Mouse (Mus musculus) kidney, embryonic 16.5 days (tissue): ENCODE measurements around the gene Lrrc23. TPM values are rescaled to one million over a fixed set of nuclear protein-coding genes. Genes with fewer than 3 reads are reported as not detected.
A peak's percentile ranks its signal among the peaks of the same experiment; 100 is the strongest.

Experiments
- ATAC-seq: fragments of 200-750 bp; cut with Nextera tagmentation; 2 replicates; pipeline ENCODE4 v1.8.0; 2017; ENCODE audit warnings: moderate TSS enrichment; ENCODE audit not compliant: low FRiP score, low TSS enrichment
- H3K27ac ChIP-seq: fragments of 300-500 bp; sonication (generic); 2 replicates; pipeline ENCODE4 v1.5.1; 2014; ENCODE audit warnings: low read length
- H3K27me3 ChIP-seq: fragments of 300-500 bp; sonication (generic); 2 replicates; pipeline ENCODE4 v1.6.1; 2014; ENCODE audit warnings: low read length, control low read depth, mixed read lengths; ENCODE audit not compliant: insufficient read depth
- H3K36me3 ChIP-seq: fragments of 300-500 bp; sonication (generic); 2 replicates; pipeline ENCODE4 v1.6.1; 2014; ENCODE audit warnings: low read length, control low read depth, mixed read lengths; ENCODE audit not compliant: insufficient read depth
- H3K4me1 ChIP-seq: fragments of 300-500 bp; sonication (generic); 2 replicates; pipeline ENCODE4 v1.6.1; 2014; ENCODE audit warnings: low read length, control low read depth, mixed read lengths; ENCODE audit not compliant: insufficient read depth
- H3K4me2 ChIP-seq: fragments of 300-500 bp; sonication (generic); replicated peaks from 2 replicates; pipeline ENCODE4 v1.6.1; 2014; ENCODE audit warnings: low read depth, low read length
- H3K4me3 ChIP-seq: fragments of 300-500 bp; sonication (generic); 2 replicates; pipeline ENCODE4 v1.5.1; 2014; ENCODE audit warnings: mild to moderate bottlenecking, low read length
- H3K9ac ChIP-seq: fragments of 300-500 bp; sonication (generic); replicated peaks from 2 replicates; pipeline ENCODE4 v1.6.1; 2014; ENCODE audit warnings: low read length
- H3K9me3 ChIP-seq: fragments of 300-500 bp; sonication (generic); 2 replicates; pipeline ENCODE4 v1.6.1; 2016; ENCODE audit warnings: low read length, control low read depth
- WGBS: fragments of 180-500 bp; shearing (Covaris S2); extraction: QIAGEN DNeasy Blood & Tissue Kit; methylation state at CpG from one replicate; pipeline ENCODE4 v1.1.7; 2014; 5-methylcytosine and 5-hydroxymethylcytosine counted together
- polyA plus RNA-seq: library from polyadenylated mRNA; unstranded; fragments of >200 nt; fragmentation: Nextera tagmentation; extraction: Ambion mirVana; gene quantifications from 2 replicates; pipeline ENCODE4 v1.2.1, GENCODE M21; 2015

Lrrc23 gene
- polyA plus RNA-seq, 1 experiment from 2014 or later, result 1.0 TPM

- peak overlapping the region; percentile 88 for H3K9ac ChIP-seq
- no peaks in the 10 kb centered on the region for H3K27me3 ChIP-seq
- H3K9me3 ChIP-seq, result no peaks in the 10 kb centered on the region
- H3K27ac ChIP-seq, result peak overlapping the region; percentile 96
- H3K4me2 ChIP-seq, result peak overlapping the region; percentile 94
- 14% methylated on average over 8 of the region's 8 CpGs for WGBS
- peaks cover 36% of the 10 kb centered on the region for H3K36me3 ChIP-seq
- peak; percentile 6 for ATAC-seq
- peaks cover 30% of the 10 kb centered on the region for H3K4me1 ChIP-seq
- peak overlapping the region; percentile 58 for H3K4me3 ChIP-seq
These were observed 33.3 kb downstream of the Lrrc23 start for GRCm38 (mm10) chr6:124746296-124746605.

- Histone ChIP-seq H3K27me3 (no peaks in the 10 kb centered on the region), H3K9ac (peak overlapping the region; percentile 88), H3K4me1 (peaks cover 30% of the 10 kb centered on the region), H3K36me3 (peaks cover 36% of the 10 kb centered on the region), H3K4me2 (peak overlapping the region; percentile 94), H3K27ac (peak overlapping the region; percentile 96), H3K4me3 (peak overlapping the region; percentile 58), H3K9me3 (no peaks in the 10 kb centered on the region)
- WGBS, result 2% methylated on average over 84 of the region's 85 CpGs
- ATAC-seq, result peak; percentile 84
These were observed 33.8 kb downstream of the Lrrc23 start for GRCm38 (mm10) chr6:124745490-124746295.

- no peaks in the 10 kb centered on the region for H3K9me3 ChIP-seq
- no peaks in the 10 kb centered on the region for H3K27me3 ChIP-seq
- WGBS, result 49% methylated on average over 26 of the region's 26 CpGs
- peaks cover 35% of the 10 kb centered on the region for H3K4me1 ChIP-seq
- H3K27ac ChIP-seq, result peak overlapping the region; percentile 82
- H3K4me3 ChIP-seq, result peak overlapping the region; percentile 58
- peak overlapping the region; percentile 67 for H3K9ac ChIP-seq
- peak overlapping the region; percentile 94 for H3K4me2 ChIP-seq
- ATAC-seq, result no peak
- H3K36me3 ChIP-seq, result peaks cover 36% of the 10 kb centered on the region
These were observed 34.7 kb downstream of the Lrrc23 start for GRCm38 (mm10) chr6:124744755-124745321.

GRCm38 (mm10) chr6:124743647-124744046, 35.9 kb downstream of the Lrrc23 start:
- ATAC-seq, result no peak
- H3K27me3 ChIP-seq, result no peaks in the 10 kb centered on the region
- no peak overlapping the region for H3K9ac ChIP-seq
- H3K36me3 ChIP-seq, result peaks cover 29% of the 10 kb centered on the region
- no peak overlapping the region for H3K27ac ChIP-seq
- WGBS, result 78% methylated on average over 8 of the region's 8 CpGs
- H3K4me2 ChIP-seq, result no peak overlapping the region
- no peaks in the 10 kb centered on the region for H3K9me3 ChIP-seq
- H3K4me1 ChIP-seq, result peaks cover 46% of the 10 kb centered on the region
- H3K4me3 ChIP-seq, result no peak overlapping the region

- Histone ChIP-seq H3K36me3 (peaks cover 23% of the 10 kb centered on the region), H3K4me1 (peaks cover 53% of the 10 kb centered on the region), H3K27me3 (no peaks in the 10 kb centered on the region), H3K9me3 (no peaks in the 10 kb centered on the region), H3K27ac (no peak overlapping the region), H3K4me2 (no peak overlapping the region), H3K4me3 (no peak overlapping the region), H3K9ac (no peak overlapping the region)
- 88% methylated on average over 15 of the region's 15 CpGs for WGBS
- ATAC-seq, result no peak
These were observed 36.5 kb downstream of the Lrrc23 start for GRCm38 (mm10) chr6:124742839-124743514.

GRCm38 (mm10) chr6:124741842-124742241, 37.7 kb downstream of the Lrrc23 start:
- H3K27me3 ChIP-seq, result no peaks in the 10 kb centered on the region
- peak overlapping the region; percentile 67 for H3K4me3 ChIP-seq
- H3K9me3 ChIP-seq, result no peaks in the 10 kb centered on the region
- peak overlapping the region; percentile 99 for H3K27ac ChIP-seq
- peak overlapping the region; percentile 78 for H3K4me2 ChIP-seq
- H3K36me3 ChIP-seq, result peaks cover 13% of the 10 kb centered on the region; the same call in 1 of the 2 replicates
- peak overlapping the region; percentile 89 for H3K9ac ChIP-seq
- no peak for ATAC-seq
- peaks cover 48% of the 10 kb centered on the region for H3K4me1 ChIP-seq
- WGBS, result 69% methylated on average over 3 of the region's 3 CpGs

GRCm38 (mm10) chr6:124740888-124741761, 38.4 kb downstream of the Lrrc23 start, which contains the start of gene Grcc10:
Grcc10 (minus strand) TSS chr6:124741374.
- peaks cover 41% of the 10 kb centered on the region for H3K4me1 ChIP-seq
- ATAC-seq, result peak; percentile 83
- H3K36me3 ChIP-seq, result peaks cover 13% of the 10 kb centered on the region; the same call in 1 of the 2 replicates
- peak within 1 kb of the TSS; percentile 78 for H3K4me2 ChIP-seq
- WGBS, result under 1% methylated on average over 41 of the region's 41 CpGs
- H3K27me3 ChIP-seq, result no peaks in the 10 kb centered on the region
- peak within 1 kb of the TSS; percentile 67 for H3K4me3 ChIP-seq
- peak within 1 kb of the TSS; percentile 89 for H3K9ac ChIP-seq
- no peaks in the 10 kb centered on the region for H3K9me3 ChIP-seq
- H3K27ac ChIP-seq, result peak within 1 kb of the TSS; percentile 99

GRCm38 (mm10) chr6:124740211-124740887, 39.2 kb downstream of the Lrrc23 start:
- WGBS, result under 1% methylated on average over 28 of the region's 29 CpGs
- Histone ChIP-seq H3K36me3 (peaks cover 13% of the 10 kb centered on the region; the same call in 1 of the 2 replicates), H3K9ac (peak overlapping the region; percentile 89), H3K4me3 (peak overlapping the region; percentile 67), H3K27me3 (no peaks in the 10 kb centered on the region), H3K4me1 (peaks cover 36% of the 10 kb centered on the region), H3K4me2 (peak overlapping the region; percentile 78), H3K27ac (peak overlapping the region; percentile 99), H3K9me3 (no peaks in the 10 kb centered on the region)
- ATAC-seq, result no peak; the same call in none of the 2 replicates
